Mouse (Mus musculus) macrophage (primary cell): ENCODE measurements around the gene Leap2. TPM values are rescaled to one million over a fixed set of nuclear protein-coding genes. Genes with fewer than 3 reads are reported as not detected.

Experiments
- H3K27ac ChIP-seq: fragments of 350-480 bp; formaldehyde crosslinking; 2 replicates; pipeline ENCODE4 v1.9.0; 2021
- H3K36me3 ChIP-seq: fragments of 350-480 bp; formaldehyde crosslinking; 2 replicates; pipeline ENCODE4 v1.9.0; 2021; ENCODE audit errors: inconsistent target
- H3K4me3 ChIP-seq: fragments of 350-480 bp; formaldehyde crosslinking; 2 replicates; pipeline ENCODE4 v1.9.0; 2021; ENCODE audit errors: inconsistent target
- H3K79me2 ChIP-seq: fragments of 350-480 bp; formaldehyde crosslinking; 2 replicates; pipeline ENCODE4 v1.9.0; 2021; ENCODE audit errors: inconsistent target
- WGBS: methylation state at CpG from one replicate; pipeline ENCODE4 v1.1.7; 2026; ENCODE audit warnings: inconsistent platforms; ENCODE audit not compliant: missing documents; 5-methylcytosine and 5-hydroxymethylcytosine counted together
- polyA plus RNA-seq: library from polyadenylated mRNA; stranded (reverse); fragments of 250-400 nt; gene quantifications from 3 replicates; pipeline ENCODE4 v1.2.4, GENCODE M21; 2018; ENCODE audit warnings: inconsistent platforms
- total RNA-seq, 78 experiments: library from RNA; depleted of rRNA; stranded (reverse); fragments of 250-400 nt; gene quantifications; 1 replicate in 9 of 78; 2 replicates in 24 of 78; 3 replicates in 43 of 78; 4 replicates in 2 of 78; pipeline ENCODE4 v1.2.4; 2018; ENCODE audit warnings: inconsistent platforms in 56 of 78

The Leap2 gene
- not detected for total RNA-seq (2018; cell fraction: chromatin; rRNA removed)
- total RNA-seq (2018; cell fraction: cytosol; rRNA removed): not detected
- total RNA-seq (2018; cell fraction: nucleus; rRNA removed): not detected
- not detected in 3 replicates for polyA plus RNA-seq

GRCm38 (mm10) chr11:53423036-53423435 lies at the start of gene Leap2:
Leap2 (minus strand) TSS chr11:53423170.
- peaks cover 24% of the 10 kb centered on the region for H3K36me3 ChIP-seq
- 85% methylated on average over 4 of the region's 4 CpGs for WGBS
- H3K79me2 ChIP-seq: no peaks in the 10 kb centered on the region
- no peak within 1 kb of the TSS for H3K27ac ChIP-seq
- no peak within 1 kb of the TSS for H3K4me3 ChIP-seq

- no peaks in the 10 kb centered on the region for H3K36me3 ChIP-seq
- no peak overlapping the region for H3K4me3 ChIP-seq
- WGBS: 94% methylated on average over 3 of the region's 3 CpGs
- no peaks in the 10 kb centered on the region for H3K79me2 ChIP-seq
- no peak overlapping the region for H3K27ac ChIP-seq
Measured at GRCm38 (mm10) chr11:53472709-53473108, 49.7 kb upstream of the Leap2 start.

- Histone ChIP-seq H3K36me3 (no peaks in the 10 kb centered on the region), H3K4me3 (no peak within 1 kb of the TSS), H3K27ac (no peak within 1 kb of the TSS), H3K79me2 (no peaks in the 10 kb centered on the region)
- 7% methylated on average over 29 of the region's 29 CpGs for WGBS
Measured at GRCm38 (mm10) chr11:53469968-53470695, 47.2 kb upstream of the Leap2 start, which contains the start of gene Gm9837. Gm9837 (minus strand) TSS chr11:53470479.

DNA sequence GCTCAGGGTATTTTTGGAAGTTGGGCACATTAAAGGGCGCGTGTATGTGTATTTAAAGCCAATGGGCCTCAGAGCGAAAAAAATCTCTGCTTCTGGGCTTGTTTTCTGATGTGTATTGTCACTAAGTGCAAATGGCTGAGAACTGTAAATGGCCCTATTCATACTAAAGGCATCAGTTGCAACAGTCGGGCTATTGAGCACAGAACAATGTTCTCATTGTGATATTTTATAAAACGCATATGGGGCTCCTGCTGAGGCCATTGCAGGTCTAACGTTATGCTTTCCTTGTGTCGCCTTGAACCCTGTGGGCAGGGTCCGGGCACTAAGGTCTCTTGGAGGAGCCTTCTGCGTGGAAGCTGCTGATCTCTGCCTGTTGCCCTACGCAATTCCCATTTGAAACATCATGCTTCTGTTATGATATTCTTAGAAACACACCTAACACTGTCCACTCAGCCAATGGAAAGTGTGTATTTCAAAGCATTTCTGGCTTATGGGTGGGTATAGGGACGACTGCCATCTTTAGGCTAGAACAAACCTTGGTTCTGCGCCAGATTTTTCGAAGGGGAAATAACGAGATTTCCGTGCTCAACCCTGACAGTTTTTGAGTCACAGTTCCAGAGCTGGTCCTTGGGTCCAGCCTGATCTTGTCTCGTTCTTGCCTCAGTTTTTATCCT lies 46.5 kb upstream of the Leap2 start:
- Histone ChIP-seq H3K36me3 (no peaks in the 10 kb centered on the region), H3K27ac (no peak overlapping the region), H3K79me2 (no peaks in the 10 kb centered on the region), H3K4me3 (no peak overlapping the region)
- 47% methylated on average over 16 of the region's 16 CpGs for WGBS

- WGBS: 27% methylated on average over 38 of the region's 40 CpGs
- no peak overlapping the region for H3K27ac ChIP-seq
- no peaks in the 10 kb centered on the region for H3K79me2 ChIP-seq
- no peaks in the 10 kb centered on the region for H3K36me3 ChIP-seq
- no peak overlapping the region for H3K4me3 ChIP-seq
Measured at GRCm38 (mm10) chr11:53466231-53466971, 43.4 kb upstream of the Leap2 start.

- WGBS: 21% methylated on average over 46 of the region's 55 CpGs
- no peaks in the 10 kb centered on the region for H3K79me2 ChIP-seq
- H3K36me3 ChIP-seq: no peaks in the 10 kb centered on the region
- H3K27ac ChIP-seq: no peak overlapping the region
- no peak overlapping the region for H3K4me3 ChIP-seq
Measured at GRCm38 (mm10) chr11:53463551-53464424, 40.8 kb upstream of the Leap2 start.

DNA sequence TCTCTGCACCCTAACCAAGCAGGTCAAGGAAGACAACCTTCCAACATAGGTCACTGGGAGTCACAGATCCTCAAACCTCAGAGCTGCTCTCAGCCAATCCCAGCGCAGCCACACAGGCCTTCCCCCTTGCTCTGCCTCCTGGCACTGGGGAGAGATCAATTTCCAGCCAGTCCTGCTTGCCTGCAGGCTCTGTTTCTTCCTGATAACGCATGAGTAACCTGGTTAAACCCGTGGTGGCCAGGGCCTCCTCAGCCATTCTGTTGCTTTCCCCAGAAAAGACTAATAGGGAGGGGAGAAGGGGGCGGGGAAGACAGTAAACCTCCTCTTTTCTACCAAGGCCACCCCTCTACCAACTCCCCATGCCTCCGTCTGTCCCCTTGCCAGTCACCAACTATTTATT lies 38.8 kb upstream of the Leap2 start:
- H3K36me3 ChIP-seq: no peaks in the 10 kb centered on the region
- no peak overlapping the region for H3K27ac ChIP-seq
- 71% methylated on average over 4 of the region's 5 CpGs for WGBS
- no peaks in the 10 kb centered on the region for H3K79me2 ChIP-seq
- H3K4me3 ChIP-seq: no peak overlapping the region

DNA sequence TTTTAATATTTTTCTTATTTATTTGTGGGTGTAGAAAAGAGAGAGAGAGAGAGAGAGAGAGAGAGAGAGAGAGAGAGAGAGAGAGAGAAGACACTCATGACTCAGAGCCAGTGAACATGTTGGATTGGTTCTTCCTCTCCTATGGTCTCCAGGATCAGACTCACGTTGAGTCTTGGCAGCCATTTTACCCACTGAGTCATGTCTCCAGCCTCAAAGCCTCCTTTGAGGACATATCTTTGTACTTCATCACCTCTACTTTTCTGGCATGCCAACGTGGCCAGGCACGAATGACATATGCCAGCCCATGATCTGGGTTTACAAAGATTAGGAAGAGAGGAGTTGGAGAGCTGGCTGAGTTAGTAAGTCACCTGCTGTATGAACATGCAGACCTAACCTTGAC lies 37.2 kb upstream of the Leap2 start:
- WGBS: 69% methylated on average over 3 of the region's 3 CpGs
- Histone ChIP-seq H3K79me2 (no peaks in the 10 kb centered on the region), H3K36me3 (no peaks in the 10 kb centered on the region), H3K4me3 (no peak overlapping the region), H3K27ac (no peak overlapping the region)

DNA sequence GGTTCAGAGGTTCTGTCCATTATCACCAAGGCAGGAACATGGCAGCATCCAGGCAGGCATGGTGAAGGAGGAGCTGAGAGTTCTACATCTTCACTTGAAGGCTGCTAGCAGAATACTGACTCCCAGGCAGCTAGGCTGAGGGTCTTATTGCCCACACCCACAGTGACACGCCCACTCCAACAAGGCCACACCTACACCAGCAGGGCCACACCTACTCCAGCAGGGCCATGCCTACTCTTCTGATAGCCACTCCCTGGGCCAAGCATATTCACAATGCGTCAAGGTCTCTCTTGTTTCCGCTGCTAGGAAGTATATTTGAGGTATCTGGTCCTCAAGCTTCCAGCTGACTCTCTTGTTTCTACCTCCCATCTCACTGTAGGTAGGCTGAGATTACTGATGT lies 36.0 kb upstream of the Leap2 start:
- H3K79me2 ChIP-seq: no peaks in the 10 kb centered on the region
- WGBS: 94% methylated on average over 3 of the region's 3 CpGs
- H3K27ac ChIP-seq: no peak overlapping the region
- no peak overlapping the region for H3K4me3 ChIP-seq
- no peaks in the 10 kb centered on the region for H3K36me3 ChIP-seq

- Histone ChIP-seq H3K36me3 (no peaks in the 10 kb centered on the region), H3K27ac (no peak overlapping the region), H3K79me2 (no peaks in the 10 kb centered on the region), H3K4me3 (no peak overlapping the region)
- 28% methylated on average over 29 of the region's 29 CpGs for WGBS
Measured at GRCm38 (mm10) chr11:53457372-53457954, 34.5 kb upstream of the Leap2 start.

GRCm38 (mm10) chr11:53456474-53457371 lies 33.8 kb upstream of the Leap2 start, which contains the start of the genes Gm10447 and Shroom1:
Gm10447 (minus strand) TSS chr11:53457110.
Shroom1 (plus strand) TSS chr11:53457205.
- Histone ChIP-seq H3K27ac (no peak within 1 kb of the TSS), H3K36me3 (no peaks in the 10 kb centered on the region), H3K79me2 (no peaks in the 10 kb centered on the region), H3K4me3 (peak within 1 kb of the TSS; percentile 12; the same call in 1 of the 2 replicates)
- WGBS: 8% methylated on average over 42 of the region's 42 CpGs

- H3K36me3 ChIP-seq: no peaks in the 10 kb centered on the region
- 94% methylated on average over 5 of the region's 5 CpGs for WGBS
- H3K79me2 ChIP-seq: no peaks in the 10 kb centered on the region
- H3K4me3 ChIP-seq: no peak overlapping the region
- H3K27ac ChIP-seq: no peak overlapping the region
Measured at GRCm38 (mm10) chr11:53453031-53453430, 30.1 kb upstream of the Leap2 start.

DNA sequence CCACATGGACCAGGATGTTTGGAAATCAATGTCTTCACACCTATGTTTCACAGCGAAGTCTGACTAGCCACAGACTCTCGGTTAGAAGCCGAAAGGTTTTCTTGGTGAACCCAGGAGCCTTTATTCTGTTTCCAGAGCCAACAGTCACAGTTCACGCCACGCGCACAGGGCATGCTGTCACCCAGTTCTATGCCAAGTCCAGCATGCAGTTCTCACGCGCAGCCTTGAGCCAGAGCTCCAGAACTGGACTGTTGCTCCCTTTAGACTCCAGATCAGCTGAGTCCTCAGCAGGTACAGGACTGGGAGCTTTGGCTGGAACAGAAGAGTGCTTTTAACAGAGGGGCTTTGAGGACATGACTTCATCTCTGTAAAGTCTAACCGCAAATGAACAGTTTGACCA lies 29.4 kb upstream of the Leap2 start:
- 98% methylated on average over 9 of the region's 9 CpGs for WGBS
- Histone ChIP-seq H3K36me3 (no peaks in the 10 kb centered on the region), H3K4me3 (no peak overlapping the region), H3K79me2 (no peaks in the 10 kb centered on the region), H3K27ac (no peak overlapping the region)
